Mouse (Mus musculus) forebrain, embryonic 11.5 days (tissue): ENCODE measurements around the gene Fhl2. TPM values are rescaled to one million over a fixed set of nuclear protein-coding genes. Genes with fewer than 3 reads are reported as not detected.

Source experiments
- ATAC-seq: fragments of 200-750 bp; cut with Nextera tagmentation; replicated peaks from 2 replicates; pipeline ENCODE4 v1.8.0; 2017; ENCODE audit warnings: moderate TSS enrichment; ENCODE audit not compliant: low FRiP score
- DNase-seq: peaks from one replicate; pipeline ENCODE4 v3.0.0-alpha.2; 2017; ENCODE audit warnings: low spot score
- H3K27ac ChIP-seq: fragments of 300-500 bp; sonication (generic); 2 replicates; pipeline ENCODE4 v1.5.1; 2014; ENCODE audit warnings: low read depth, low read length
- H3K27me3 ChIP-seq: fragments of 300-500 bp; sonication (generic); 2 replicates; pipeline ENCODE4 v1.6.1; 2014; ENCODE audit warnings: mild to moderate bottlenecking, low read length, mixed read lengths; ENCODE audit not compliant: control insufficient read depth, insufficient read depth
- H3K36me3 ChIP-seq: fragments of 300-500 bp; sonication (generic); 2 replicates; pipeline ENCODE4 v1.6.1; 2014; ENCODE audit warnings: mild to moderate bottlenecking, low read length, moderate library complexity, mixed read lengths; ENCODE audit not compliant: control insufficient read depth, insufficient read depth
- H3K4me1 ChIP-seq: fragments of 300-500 bp; sonication (generic); replicated peaks from 2 replicates; pipeline ENCODE4 v1.6.1; 2014; ENCODE audit warnings: low read length, mixed read lengths; ENCODE audit not compliant: control insufficient read depth, insufficient read depth
- H3K4me2 ChIP-seq: fragments of 300-500 bp; sonication (generic); 2 replicates; pipeline ENCODE4 v1.6.1; 2014; ENCODE audit warnings: low read depth, mild to moderate bottlenecking, low read length, moderate library complexity, mixed read lengths; ENCODE audit not compliant: severe bottlenecking
- H3K4me3 ChIP-seq: fragments of 300-500 bp; sonication (generic); 2 replicates; pipeline ENCODE4 v1.5.1; 2014; ENCODE audit warnings: low read depth, low read length
- H3K9ac ChIP-seq: fragments of 300-500 bp; sonication (generic); 2 replicates; pipeline ENCODE4 v1.6.1; 2014; ENCODE audit warnings: low read length
- H3K9me3 ChIP-seq: fragments of 300-500 bp; sonication (generic); 2 replicates; pipeline ENCODE4 v1.6.1; 2016; ENCODE audit warnings: low read length, mixed read lengths; ENCODE audit not compliant: control insufficient read depth
- WGBS: fragments of 180-500 bp; shearing (Covaris S2); extraction: QIAGEN DNeasy Blood & Tissue Kit; methylation state at CpG from one replicate; pipeline ENCODE4 v1.1.7; 2014; 5-methylcytosine and 5-hydroxymethylcytosine counted together
- polyA plus RNA-seq: library from polyadenylated mRNA; unstranded; fragments of >200 nt; fragmentation: Nextera tagmentation; extraction: Ambion mirVana; gene quantifications from 2 replicates; pipeline ENCODE4 v1.2.1, GENCODE M21; 2014

The Fhl2 gene
- polyA plus RNA-seq, 1 experiment from 2014 or later, result 4.0 TPM

DNA sequence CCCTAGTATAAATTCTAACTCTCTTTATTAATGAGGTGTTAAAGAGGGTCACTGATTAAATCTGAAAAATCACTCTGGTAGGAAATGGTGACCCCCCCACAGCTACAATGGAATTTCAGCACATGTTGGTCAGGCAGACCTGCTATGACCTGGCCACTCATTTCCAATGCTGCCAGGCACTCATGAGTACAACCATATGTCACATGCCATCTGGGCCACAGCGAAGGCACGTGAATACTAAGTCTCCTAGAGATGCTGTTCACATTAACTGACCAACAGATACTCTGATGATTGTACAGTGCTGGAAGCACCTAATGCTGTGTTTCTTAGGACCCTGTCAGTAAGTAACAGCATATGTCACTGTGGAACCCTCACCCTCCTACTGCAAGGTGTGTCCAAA lies 122.0 kb downstream of the Fhl2 start:
- no peaks in the 10 kb centered on the region for H3K4me1 ChIP-seq
- H3K36me3 ChIP-seq, result no peaks in the 10 kb centered on the region
- no peaks in the 10 kb centered on the region for H3K9me3 ChIP-seq
- H3K4me3 ChIP-seq, result no peak overlapping the region
- H3K27ac ChIP-seq, result no peak overlapping the region
- ATAC-seq, result no peak
- no peak overlapping the region for H3K9ac ChIP-seq
- H3K4me2 ChIP-seq, result no peak overlapping the region
- 95% methylated on average over 2 of the region's 2 CpGs for WGBS
- no peaks in the 10 kb centered on the region for H3K27me3 ChIP-seq
- peak; percentile 19 for DNase-seq

Other genes starting within 250 kb of the Fhl2 start
- 15.0 and 15.2 TPM in 2 replicates for gene Gpr45, start 244.1 kb downstream of the Fhl2 start, polyA plus RNA-seq
- gene Tgfbrap1, start 98.3 kb downstream of the Fhl2 start, polyA plus RNA-seq, result 17.3 and 17.6 TPM in 2 replicates
- gene AI597479, start 98.3 kb downstream of the Fhl2 start, polyA plus RNA-seq, result 38.3 and 41.8 TPM in 2 replicates
- gene Nck2, start 247.6 kb upstream of the Fhl2 start, polyA plus RNA-seq, result 37.8 and 38.6 TPM in 2 replicates